Mouse (Mus musculus): ENCODE results near the gene Pnpla2. TPM values are rescaled to one million over a fixed set of nuclear protein-coding genes. Genes with fewer than 3 reads are reported as not detected.
A peak's percentile ranks its signal among the peaks of the same experiment; 100 is the strongest.

The Pnpla2 gene
- total and polyA plus RNA-seq, 2 experiments from 2014 or later: 63.8 to 159 TPM

GRCm38 (mm10) chr7:141447110-141447991 is 7.6 kb upstream of the Pnpla2 start, which contains the start of gene Rplp2:
Gene Rplp2 (plus strand): TSS chr7:141447370.
- TF ChIP-seq EP300 (IDR thresholded peaks at IDR 0.05; ENCODE audit: low read depth): peak; percentile 94
- no peak for TF ChIP-seq CTCF (IDR thresholded peaks at IDR 0.05; ENCODE audit: low read depth)
- WGBS: under 1% methylated on average over 63 of the region's 63 CpGs
- peak within 1 kb of the TSS; percentile 82 for H3K9ac ChIP-seq (replicated peaks; ENCODE audit: low read depth, low read length)
- H3K27ac ChIP-seq (ENCODE audit: low read depth): peak within 1 kb of the TSS; percentile 89
- H3K4me3 ChIP-seq (ENCODE audit: low read depth, low read length): peak within 1 kb of the TSS; percentile 71
- peaks cover 20% of the 10 kb centered on the region for H3K4me1 ChIP-seq (ENCODE audit: control insufficient read depth, insufficient read depth)
- H3K36me3 ChIP-seq (replicated peaks; ENCODE audit: control insufficient read depth, insufficient read depth, low read length): peaks cover 25% of the 10 kb centered on the region
- peak; percentile 91 for ATAC-seq (ENCODE audit: insufficient read depth, low read depth)
- H3K4me2 ChIP-seq (ENCODE audit: low read depth, low read length): peak within 1 kb of the TSS; percentile 71
- peak; percentile 94 for DNase-seq (ENCODE audit: low spot score)
- no peaks in the 10 kb centered on the region for H3K9me3 ChIP-seq (replicated peaks; ENCODE audit: control insufficient read depth, low read length)
- H3K27me3 ChIP-seq (ENCODE audit: control insufficient read depth, insufficient read depth, low read length): no peaks in the 10 kb centered on the region

- no peak overlapping the region for H3K9ac ChIP-seq (replicated peaks; ENCODE audit: low read depth, low read length)
- peaks cover 25% of the 10 kb centered on the region for H3K36me3 ChIP-seq (replicated peaks; ENCODE audit: control insufficient read depth, insufficient read depth, low read length)
- H3K27me3 ChIP-seq (ENCODE audit: control insufficient read depth, insufficient read depth, low read length): no peaks in the 10 kb centered on the region
- H3K27ac ChIP-seq (ENCODE audit: low read depth): no peak overlapping the region
- ATAC-seq (ENCODE audit: insufficient read depth, low read depth) (no peak), DNase-seq (ENCODE audit: low spot score) (no peak)
- H3K4me1 ChIP-seq (ENCODE audit: control insufficient read depth, insufficient read depth): peaks cover 24% of the 10 kb centered on the region
- H3K4me2 ChIP-seq (ENCODE audit: low read depth, low read length): no peak overlapping the region
- H3K9me3 ChIP-seq (replicated peaks; ENCODE audit: control insufficient read depth, low read length): no peaks in the 10 kb centered on the region
- no peak overlapping the region for H3K4me3 ChIP-seq (ENCODE audit: low read depth, low read length)
- TF ChIP-seq CTCF (IDR thresholded peaks at IDR 0.05; ENCODE audit: low read depth): no peak
- TF ChIP-seq EP300 (IDR thresholded peaks at IDR 0.05; ENCODE audit: low read depth): no peak
These were observed 3.1 kb upstream of the Pnpla2 start for GRCm38 (mm10) chr7:141451928-141452327.

- Histone ChIP-seq H3K9ac (replicated peaks; ENCODE audit: low read depth, low read length) (no peak overlapping the region), H3K27ac (ENCODE audit: low read depth) (no peak overlapping the region), H3K4me3 (ENCODE audit: low read depth, low read length) (no peak overlapping the region), H3K9me3 (replicated peaks; ENCODE audit: control insufficient read depth, low read length) (no peaks in the 10 kb centered on the region), H3K27me3 (ENCODE audit: control insufficient read depth, insufficient read depth, low read length) (no peaks in the 10 kb centered on the region), H3K36me3 (replicated peaks; ENCODE audit: control insufficient read depth, insufficient read depth, low read length) (peaks cover 37% of the 10 kb centered on the region), H3K4me1 (ENCODE audit: control insufficient read depth, insufficient read depth) (peaks cover 20% of the 10 kb centered on the region), H3K4me2 (ENCODE audit: low read depth, low read length) (no peak overlapping the region)
- WGBS: 79% methylated on average over 2 of the region's 2 CpGs
- DNase-seq (ENCODE audit: low spot score) (no peak), ATAC-seq (ENCODE audit: insufficient read depth, low read depth) (no peak)
- TF ChIP-seq EP300 (IDR thresholded peaks at IDR 0.05; ENCODE audit: low read depth) (no peak), CTCF (IDR thresholded peaks at IDR 0.05; ENCODE audit: low read depth) (no peak)
These were observed 1.4 kb upstream of the Pnpla2 start for GRCm38 (mm10) chr7:141453636-141454035.

- Histone ChIP-seq H3K36me3 (replicated peaks; ENCODE audit: control insufficient read depth, insufficient read depth, low read length) (peaks cover 45% of the 10 kb centered on the region), H3K4me3 (ENCODE audit: low read depth, low read length) (peak overlapping the region; percentile 65), H3K27ac (ENCODE audit: low read depth) (peak overlapping the region; percentile 98), H3K9ac (replicated peaks; ENCODE audit: low read depth, low read length) (peak overlapping the region; percentile 83), H3K9me3 (replicated peaks; ENCODE audit: control insufficient read depth, low read length) (no peaks in the 10 kb centered on the region), H3K4me1 (ENCODE audit: control insufficient read depth, insufficient read depth) (peaks cover 18% of the 10 kb centered on the region), H3K4me2 (ENCODE audit: low read depth, low read length) (peak overlapping the region; percentile 64), H3K27me3 (ENCODE audit: control insufficient read depth, insufficient read depth, low read length) (no peaks in the 10 kb centered on the region)
- peak; percentile 91 for TF ChIP-seq EP300 (IDR thresholded peaks at IDR 0.05; ENCODE audit: low read depth)
- TF ChIP-seq CTCF (IDR thresholded peaks at IDR 0.05; ENCODE audit: low read depth): 0 out of 2 replicates have a peak, but pooled peaks have one; percentile 7
- DNase-seq (ENCODE audit: low spot score): peak; percentile 88
- WGBS: under 1% methylated on average over 23 of the region's 23 CpGs
- peak; percentile 63 for ATAC-seq (ENCODE audit: insufficient read depth, low read depth)
These were observed 764 bp downstream of the Pnpla2 start for GRCm38 (mm10) chr7:141455610-141456314.

- Histone ChIP-seq H3K27me3 (ENCODE audit: control insufficient read depth, insufficient read depth, low read length) (no peaks in the 10 kb centered on the region), H3K9ac (replicated peaks; ENCODE audit: low read depth, low read length) (peak overlapping the region; percentile 83; the same call in 1 of the 2 replicates), H3K9me3 (replicated peaks; ENCODE audit: control insufficient read depth, low read length) (no peaks in the 10 kb centered on the region), H3K4me3 (ENCODE audit: low read depth, low read length) (peak overlapping the region; percentile 65), H3K36me3 (replicated peaks; ENCODE audit: control insufficient read depth, insufficient read depth, low read length) (peaks cover 36% of the 10 kb centered on the region), H3K4me1 (ENCODE audit: control insufficient read depth, insufficient read depth) (peaks cover 26% of the 10 kb centered on the region), H3K4me2 (ENCODE audit: low read depth, low read length) (peak overlapping the region; percentile 64), H3K27ac (ENCODE audit: low read depth) (peak overlapping the region; percentile 98)
- DNase-seq (ENCODE audit: low spot score) (peak; percentile 31), ATAC-seq (ENCODE audit: insufficient read depth, low read depth) (no peak)
- TF ChIP-seq CTCF (IDR thresholded peaks at IDR 0.05; ENCODE audit: low read depth) (no peak), EP300 (IDR thresholded peaks at IDR 0.05; ENCODE audit: low read depth) (no peak)
- WGBS: 73% methylated on average over 6 of the region's 6 CpGs
These were observed 1.7 kb downstream of the Pnpla2 start for GRCm38 (mm10) chr7:141456739-141457138.

Measured in heart, postnatal 0 days (tissue).